Mouse (Mus musculus) heart, adult 9 months (tissue): ENCODE data around the gene Napsa.

Source experiments
- DNase-seq, 2 experiments: peaks; one replicate each; pipeline ENCODE4 v3.0.0; 2022; ENCODE audit warnings: low spot score in 2 of 2

Napsa gene

DNA sequence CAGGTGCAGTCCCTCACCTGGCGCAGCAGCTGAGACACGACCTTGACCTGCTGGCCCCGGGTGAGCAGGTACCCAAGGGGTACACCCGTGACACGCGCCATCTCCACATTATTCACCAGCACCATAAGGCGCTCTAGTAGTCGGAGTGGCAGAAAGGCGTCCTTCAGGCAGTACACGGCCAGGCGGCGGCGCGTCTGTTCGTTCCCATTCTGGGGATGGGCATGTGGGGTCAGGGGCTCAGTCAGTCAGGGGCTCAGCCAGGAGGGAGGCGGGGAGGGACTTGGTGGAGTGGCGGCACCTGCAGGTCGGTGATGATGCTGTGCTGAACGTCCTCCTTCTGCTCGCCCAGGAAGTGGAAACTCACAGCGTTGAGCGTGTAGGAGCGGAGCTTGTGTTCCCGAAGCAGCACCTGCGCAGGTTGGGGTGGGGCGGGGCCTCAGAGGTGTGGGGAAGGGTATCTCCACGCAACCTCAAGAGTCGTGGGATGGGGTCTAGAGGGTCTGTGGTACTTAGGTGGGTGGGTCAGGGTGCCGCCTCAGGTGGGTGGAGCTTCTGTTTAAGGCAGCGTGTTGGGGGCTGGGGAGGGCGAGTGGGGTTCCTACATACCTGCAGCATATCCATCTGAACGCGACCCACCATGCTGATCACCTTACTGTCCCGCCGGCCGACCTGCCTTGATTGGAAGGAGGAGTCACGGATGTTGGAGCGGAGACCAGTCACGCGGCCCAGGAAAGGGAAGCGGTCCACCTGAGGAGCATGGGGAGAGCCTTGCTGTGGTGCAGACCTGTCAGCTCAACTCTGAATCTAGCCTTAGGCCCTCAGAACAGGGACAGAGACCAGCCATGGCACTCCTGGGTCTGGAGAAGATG lies 33.2 kb upstream of the Napsa start:
- DNase-seq: no peak

DNA sequence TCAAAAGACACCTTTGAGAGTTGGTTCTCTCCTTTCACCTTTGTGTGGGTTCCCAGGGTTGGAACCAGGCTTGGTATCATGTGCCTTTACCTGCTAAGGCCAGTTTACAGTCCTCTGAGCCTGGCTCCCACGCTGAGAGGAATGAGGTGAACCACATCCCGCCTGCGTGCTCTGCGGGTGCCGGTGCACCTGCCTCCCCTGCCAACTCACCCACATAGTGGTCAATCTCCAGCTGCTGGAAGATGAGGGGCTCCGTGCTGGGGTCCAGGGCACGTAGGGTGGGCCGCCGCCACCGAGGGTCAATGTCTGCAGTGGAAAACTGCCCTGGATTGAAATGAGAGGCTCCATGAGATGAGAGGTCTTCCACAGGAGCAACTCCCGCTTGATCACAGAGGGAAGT lies 29.6 kb upstream of the Napsa start:
- DNase-seq: no peak

DNA sequence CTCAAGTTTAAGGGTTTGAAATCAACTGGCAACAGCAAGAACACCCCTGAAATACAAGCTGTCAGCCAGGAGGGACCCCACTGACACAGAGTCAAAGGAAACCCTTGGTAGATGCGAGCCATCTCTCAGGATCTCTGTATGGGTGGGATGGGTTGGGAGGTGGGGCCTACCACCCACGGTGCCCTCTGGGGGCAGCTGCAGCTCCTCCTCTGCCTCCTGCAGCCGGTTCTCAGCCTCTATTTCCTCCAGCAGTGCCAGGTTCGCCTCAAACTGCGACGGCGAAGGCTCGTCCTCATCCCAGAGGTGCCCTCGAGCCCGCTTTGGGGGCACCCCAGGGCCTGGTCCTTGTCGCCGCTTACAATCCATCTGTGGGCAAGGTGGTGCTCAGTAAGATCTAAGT lies 29.1 kb upstream of the Napsa start:
- DNase-seq: no peak

DNA sequence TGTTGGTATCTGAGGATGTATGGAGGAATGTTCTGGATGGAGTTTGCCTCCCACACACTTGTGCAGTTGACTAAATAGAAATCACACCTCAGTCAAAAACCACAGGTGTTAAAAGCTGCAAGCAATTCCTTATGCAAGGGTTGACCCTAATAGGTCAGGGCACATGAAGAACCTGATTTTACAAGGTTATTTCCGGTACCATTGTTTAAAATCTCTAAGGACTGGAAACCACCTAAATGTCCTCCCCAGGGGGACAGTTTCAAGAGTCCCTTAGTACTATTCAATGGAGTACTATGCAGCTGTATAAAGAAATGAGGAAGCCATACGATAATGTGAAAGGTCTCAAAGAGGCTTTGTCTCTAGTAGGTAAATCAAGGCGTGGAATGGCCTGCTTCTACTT lies 25.9 kb upstream of the Napsa start:
- no peak for DNase-seq

DNA sequence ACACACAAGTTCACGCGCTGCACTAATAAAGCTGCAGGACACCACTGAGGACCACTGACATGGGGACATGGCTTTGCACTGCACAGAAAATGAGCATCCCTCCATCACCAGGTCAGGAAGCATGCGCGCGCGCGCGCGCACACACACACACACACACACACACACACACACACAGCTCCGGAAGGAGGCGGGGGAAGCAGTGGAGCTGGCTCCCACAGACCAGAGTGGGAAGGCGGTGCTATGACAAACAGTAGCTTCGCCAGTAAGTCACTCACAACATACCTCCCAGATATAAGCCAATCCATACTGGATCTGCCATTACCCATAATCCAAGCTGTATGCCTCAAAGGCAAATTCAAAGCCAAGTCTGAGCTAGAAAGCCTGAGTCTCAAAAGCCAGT lies 25.1 kb upstream of the Napsa start:
- DNase-seq: no peak

DNA sequence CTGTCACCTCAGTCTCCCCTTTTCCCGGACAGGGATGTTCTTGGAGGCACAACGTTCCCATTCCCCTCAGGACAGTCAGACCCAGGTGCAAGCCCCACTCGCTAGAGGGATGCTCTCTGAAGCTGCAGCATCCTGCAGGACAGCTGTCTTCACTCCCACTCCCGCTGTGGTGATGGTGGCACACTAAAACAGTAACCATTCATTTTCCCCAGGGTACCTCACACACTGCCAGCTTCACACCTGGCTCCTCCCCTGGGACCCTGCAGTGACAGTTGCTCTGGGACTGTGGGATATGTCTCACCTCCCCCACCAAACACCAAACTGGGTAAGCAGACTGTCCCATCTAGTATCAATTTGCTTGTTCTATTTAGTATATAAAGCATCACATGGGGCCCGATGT lies 24.5 kb upstream of the Napsa start:
- no peak for DNase-seq

DNA sequence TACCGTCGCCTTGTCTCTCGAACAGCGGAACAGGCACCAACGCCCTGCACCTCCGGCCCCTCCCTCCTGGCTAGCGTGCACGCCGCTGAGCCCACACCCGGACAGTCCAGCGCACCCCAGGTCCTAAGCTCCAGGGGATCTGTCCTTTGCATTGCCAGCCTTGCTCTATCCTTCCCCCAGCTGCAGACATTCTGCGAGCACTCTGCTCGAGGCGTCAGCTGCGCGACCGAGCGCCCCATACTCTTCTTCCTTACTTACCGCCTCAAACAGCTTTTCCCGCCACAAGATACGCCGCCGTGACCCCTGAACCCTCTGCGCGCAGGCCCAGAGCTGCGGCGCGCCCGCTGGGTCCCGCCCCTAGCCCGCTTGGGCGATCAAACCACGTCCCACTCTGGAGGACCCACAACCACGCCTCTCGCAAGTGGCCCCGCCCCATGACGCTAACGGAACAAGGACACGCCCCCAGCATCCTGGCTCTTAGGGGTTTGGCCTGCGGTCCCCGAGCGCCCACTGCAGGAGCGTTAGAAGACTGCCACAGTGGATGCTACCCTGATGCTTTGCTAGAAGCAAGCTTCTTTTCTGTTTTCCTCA lies 23.6 kb upstream of the Napsa start, which contains the start of gene Pold1:
Pold1 (minus strand) TSS at position 353 of the 591 bp plus-strand sequence.
- peak; percentile 98 to 100 for DNase-seq

DNA sequence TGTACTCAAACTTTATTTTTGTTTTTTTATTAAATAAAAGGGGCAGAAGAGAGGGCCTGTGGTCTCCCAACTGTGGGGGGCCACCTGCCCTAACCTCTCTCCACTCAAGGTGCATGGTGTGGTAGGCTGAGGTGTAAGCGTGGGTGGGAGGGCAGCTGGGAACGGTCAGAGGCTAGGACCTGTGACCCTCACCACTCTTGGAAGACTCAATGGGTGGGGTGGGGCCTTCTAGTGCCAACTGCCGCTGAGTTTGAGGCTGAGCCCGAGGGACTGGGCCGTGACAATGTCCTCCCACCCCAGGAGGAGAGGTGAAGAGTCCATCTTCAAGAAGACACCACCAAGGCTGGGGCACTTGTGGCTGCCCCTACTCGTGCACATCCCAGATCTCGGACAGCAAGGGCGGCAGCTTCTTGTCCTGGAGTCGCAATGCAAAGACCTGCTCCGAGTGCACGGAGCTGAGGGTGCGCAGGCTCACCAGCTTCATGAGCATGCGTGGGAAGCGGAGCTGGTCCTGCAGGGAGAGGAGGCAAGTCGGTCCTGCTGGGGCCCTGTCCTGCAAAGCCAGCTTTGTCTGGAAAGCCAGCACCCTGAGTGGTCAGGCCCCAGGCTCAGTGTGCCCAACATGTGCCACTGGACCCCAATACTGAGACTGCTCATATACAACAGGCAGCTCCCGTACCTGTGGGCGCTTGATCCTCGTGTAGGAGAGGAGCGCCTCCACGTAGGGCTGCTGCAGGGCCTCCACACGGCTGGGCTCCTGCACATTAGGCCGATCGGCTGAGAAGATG lies 22.4 kb upstream of the Napsa start:
- DNase-seq: no peak

DNA sequence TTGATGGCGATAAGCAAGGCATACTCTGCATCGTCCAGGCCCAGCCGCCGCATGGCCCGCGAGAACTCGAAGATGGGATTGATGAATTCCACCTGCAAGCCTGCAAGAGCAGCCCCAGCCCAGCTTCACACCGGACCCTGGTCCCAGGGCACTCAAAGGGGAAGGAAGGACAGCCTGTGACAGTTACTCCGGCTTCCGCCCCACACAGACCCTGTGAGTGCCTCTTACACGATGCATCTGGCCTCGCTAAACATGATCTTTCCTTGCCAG lies 21.8 kb upstream of the Napsa start:
- no peak for DNase-seq

DNA sequence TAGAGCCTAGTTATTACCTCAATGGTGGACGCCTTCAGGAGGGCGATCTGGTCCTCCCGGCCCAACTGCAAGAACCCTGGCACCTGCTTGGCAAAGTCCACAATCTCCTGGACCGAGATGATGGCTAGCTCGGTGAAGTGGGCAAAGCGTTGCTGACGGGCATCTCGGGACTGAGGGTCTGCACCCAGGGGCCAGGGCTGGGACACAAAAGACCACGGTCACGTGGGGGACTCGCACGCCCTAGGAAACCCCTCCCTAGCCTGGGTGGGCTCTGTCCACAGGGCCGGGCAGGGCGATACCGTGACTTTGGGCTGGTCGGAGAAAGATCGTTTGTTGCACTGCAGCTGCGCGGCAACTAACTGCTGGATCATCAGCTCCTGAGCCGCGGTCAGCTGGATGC lies 20.9 kb upstream of the Napsa start:
- no peak for DNase-seq

DNA sequence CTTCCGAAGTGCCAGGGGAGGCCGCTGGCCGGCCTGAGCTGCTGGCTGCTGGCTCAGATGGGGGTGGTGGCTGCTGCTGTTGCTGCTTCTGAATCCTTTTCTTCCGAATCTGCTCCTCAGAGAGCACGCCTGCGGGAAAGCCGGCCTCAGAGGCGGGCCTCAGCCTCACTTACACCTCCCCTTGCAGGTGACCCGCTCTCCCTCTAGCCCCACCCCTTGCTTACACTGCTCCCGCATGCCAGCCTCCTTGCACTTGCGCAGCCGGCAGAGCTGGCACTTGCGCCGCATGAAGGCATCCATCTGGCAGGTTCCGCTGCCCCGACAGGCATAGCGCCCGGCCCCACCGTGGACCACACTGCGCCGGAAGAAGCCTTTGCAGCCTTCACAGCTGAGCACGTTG lies 20.4 kb upstream of the Napsa start:
- DNase-seq: no peak

DNA sequence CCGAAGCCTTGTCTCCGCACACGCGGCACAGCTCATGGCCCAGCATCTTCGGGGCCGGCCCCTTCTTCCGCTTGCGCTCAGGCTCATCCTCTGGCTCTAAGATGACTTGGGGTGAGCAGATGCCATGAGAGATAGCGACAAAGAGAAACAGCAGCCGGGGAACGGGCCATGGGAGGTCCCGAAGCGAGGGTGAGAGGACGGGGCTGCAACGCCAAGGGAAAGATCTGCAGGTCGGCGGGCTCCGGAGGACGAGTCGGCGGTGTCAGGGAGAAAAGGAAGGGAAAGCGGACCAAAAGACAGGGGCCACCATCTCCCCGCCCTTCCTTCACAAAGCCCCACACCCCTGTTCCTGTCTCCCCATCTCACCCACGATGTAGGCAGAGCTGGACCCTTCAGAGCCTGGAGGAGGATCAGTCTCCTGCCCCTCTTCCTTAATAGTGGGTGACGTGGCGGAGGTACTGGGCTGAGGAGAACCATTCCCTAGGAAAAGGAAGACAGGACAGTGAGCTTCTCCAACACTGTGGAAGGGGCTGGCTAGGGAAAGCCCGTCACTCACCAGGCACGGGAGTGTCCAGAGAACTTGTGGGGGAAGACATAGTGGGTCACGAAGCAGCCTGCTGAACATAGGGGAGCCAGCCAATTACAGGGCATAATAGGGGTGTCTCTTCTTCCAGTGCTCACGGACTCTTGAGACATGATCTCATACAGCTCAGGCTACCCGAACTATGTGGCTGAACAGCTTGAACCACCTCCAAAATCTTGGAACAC lies 19.9 kb upstream of the Napsa start:
- no peak for DNase-seq

DNA sequence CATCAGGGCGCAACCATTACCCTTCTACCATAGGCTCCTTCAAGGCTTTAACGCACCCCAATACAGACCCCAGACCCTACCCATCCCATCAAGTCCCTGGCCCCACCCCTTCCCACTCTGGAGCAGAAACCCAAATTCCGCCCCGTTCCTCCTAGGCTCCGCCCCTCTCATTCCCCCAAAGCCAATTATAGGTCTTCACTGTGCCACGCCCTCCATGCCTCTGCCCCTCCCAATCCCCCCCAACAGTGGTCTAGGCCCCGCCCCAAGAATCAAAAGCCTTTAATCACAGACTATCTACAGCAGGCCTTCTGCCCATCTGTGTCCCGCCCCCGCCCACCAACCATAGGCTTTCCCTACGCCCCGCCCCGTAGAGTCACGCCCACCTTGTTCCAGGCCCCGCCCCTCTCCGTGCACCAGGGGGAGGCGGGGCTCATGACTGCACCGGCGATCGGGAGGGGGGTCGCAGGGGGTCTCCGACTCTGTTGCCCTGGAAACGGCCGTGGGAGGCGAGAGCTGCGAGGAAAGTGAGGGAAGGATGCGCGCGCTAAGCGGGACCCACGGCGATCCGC lies 18.9 kb upstream of the Napsa start:
- peak in 1 of 2 experiments; percentile 50 for DNase-seq

DNA sequence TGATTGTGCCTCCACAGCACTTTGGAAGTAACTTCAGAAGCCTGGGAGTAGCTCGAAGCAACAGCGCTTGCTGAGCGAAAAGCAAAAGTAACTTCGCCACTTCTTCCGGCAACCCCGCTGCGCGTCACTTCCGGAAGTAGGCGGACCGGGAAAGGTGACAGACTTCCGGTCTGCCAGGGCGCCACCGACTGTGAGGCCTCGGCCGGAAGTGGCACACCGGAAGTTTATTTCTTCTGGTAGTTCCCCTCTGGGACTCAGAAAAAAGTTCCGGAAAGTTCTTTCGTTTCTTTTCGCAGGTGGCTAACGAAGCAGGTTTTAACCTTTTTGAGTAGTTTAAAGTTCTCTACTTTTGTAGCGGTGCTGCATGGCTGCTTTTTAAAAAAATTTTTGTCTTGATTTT lies 18.4 kb upstream of the Napsa start, which contains the start of gene Nr1h2:
Nr1h2 (minus strand) TSS at position 126 of the 400 bp plus-strand sequence.
- DNase-seq: peak; percentile 94 to 96

DNA sequence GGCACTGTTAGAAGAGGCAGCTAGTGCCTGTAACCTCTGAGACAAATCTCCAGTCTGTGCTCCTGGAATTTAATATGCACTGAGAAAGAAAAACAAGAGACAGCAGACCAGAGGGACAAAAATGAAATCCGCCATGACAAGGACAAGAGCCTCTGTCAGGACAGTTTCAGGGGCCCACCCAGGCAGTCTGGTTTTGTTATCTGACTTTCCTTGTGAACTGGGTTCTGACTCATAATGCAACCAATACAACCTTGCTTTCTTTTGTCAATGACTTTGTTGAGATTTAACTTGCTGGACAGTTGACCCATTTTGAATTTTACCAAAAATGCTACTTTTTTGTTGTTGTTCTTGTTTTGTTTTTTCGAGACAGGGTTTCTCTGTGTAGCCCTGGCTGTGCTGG lies 14.6 kb upstream of the Napsa start:
- no peak for DNase-seq

DNA sequence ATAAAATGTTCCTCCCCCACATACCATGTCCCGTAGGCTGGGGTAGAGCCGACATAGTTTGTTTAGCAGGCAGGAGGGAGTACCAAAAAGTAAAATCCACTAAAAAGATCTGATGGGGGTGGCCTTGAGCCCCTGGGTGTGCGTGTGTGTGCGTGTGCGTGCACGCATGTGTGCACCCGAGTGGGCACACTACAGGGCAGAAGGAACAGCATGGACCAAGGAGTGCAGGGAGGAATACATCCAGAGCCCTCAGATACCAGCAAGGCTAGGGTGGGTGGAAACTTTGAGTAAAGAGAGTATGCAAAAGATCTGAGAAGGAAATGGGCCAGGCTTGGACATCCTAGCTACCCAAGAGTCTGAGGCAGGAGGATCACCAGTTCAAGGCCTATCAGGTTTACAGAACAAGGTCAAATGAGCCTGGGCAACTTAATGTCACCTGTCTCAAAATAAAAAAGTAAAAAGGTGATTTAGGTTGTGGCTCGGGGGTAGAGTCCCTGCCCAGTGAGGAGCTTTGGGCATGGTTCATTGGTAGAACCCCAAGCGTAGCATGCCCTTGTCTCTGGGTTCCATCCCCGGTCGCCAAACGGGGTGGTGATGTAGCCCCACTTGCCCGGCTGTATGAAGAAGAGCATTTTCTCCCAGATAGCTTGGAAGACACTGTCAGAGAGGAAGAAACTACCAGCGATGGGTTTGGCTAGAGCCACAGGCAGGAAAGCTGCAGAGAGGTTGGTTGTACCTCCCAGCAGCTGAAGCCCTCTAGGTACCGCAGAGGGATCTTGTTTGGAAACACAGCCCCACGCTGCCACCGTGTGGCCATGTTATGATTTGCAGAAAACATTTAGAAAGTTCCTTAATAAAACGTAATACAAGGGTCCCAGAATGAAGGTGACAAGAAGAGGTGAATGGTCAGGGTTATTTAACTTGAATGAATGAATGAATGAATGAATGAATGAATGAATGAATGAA lies 11.5 kb upstream of the Napsa start:
- DNase-seq: peak in 1 of 2 experiments; percentile 69

DNA sequence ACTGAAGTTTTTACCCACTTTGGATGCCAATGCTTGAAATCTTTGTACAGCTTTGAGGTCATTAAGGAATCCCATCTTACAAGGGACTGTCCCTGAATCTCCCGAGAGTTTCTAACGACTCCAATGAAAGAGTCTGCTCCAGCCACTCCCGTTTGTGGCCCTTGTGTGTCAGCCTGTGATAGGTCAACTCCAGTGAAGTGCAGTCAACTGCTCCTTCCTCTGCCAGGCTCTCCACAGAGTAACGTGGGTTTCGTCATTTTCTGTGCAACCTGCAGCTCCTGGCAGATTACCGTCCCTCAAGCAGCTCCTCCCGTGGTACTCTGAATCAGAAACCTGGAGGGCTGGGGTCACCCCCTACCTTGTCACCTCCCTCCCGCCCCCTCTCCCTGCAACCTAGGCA lies 8.9 kb upstream of the Napsa start:
- DNase-seq: no peak

DNA sequence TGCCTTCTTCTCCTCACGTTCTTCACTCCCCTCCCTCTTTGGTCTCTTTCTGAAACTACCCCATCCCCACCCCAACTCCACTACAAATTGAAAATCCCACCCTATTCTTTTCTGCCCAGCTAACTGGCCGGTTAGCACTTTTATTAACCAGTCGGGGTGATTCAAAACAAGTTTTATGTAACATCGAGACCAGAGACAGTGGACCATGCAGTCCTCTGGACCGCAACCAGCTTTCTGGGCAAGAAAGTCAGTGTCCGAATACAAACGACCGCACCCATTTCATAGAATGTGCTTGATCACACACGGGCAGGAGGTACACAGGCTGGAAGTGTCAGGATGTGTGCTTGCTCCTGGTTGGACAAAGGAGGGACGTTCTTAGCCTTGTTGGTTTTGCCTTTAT lies 7.7 kb upstream of the Napsa start:
- no peak for DNase-seq

DNA sequence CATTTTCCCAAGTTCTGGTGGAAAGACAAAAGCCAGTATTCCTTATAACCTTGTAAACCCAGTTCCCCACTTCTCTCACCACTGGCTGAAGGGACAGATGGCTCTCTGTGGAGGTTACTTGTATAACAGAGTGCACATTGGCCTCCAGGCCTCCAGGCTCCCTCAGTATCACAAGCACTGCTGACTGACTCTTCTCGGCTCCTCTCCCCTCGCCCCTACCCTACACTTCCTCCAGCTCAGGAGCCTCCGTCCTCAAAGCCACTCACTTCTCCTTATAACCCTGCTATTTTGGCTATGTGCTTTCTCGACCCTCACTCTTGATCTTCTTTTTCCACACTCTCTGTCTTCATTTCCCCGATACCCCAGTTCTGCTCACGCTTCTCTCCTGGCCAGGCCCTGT lies 6.8 kb upstream of the Napsa start:
- no peak for DNase-seq

DNA sequence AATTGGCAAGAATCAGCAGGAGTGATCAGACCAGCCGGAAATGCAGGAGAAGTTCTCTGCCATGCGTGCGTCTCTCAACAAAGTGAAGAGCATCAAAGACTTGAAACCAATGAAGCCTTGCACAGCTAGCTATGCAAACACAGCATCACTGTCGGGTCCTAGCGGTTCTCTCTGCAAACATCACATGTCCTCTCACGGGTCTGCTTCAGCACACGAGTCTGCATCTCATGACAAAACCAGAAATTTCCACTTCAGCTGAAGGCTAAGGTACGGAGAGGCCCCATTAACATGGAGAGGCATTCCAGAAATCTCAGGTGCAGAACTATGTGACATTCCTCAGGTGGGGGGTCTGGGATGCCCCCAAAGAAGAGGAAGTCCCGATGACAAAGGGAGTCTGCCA lies 3.4 kb upstream of the Napsa start:
- no peak for DNase-seq

DNA sequence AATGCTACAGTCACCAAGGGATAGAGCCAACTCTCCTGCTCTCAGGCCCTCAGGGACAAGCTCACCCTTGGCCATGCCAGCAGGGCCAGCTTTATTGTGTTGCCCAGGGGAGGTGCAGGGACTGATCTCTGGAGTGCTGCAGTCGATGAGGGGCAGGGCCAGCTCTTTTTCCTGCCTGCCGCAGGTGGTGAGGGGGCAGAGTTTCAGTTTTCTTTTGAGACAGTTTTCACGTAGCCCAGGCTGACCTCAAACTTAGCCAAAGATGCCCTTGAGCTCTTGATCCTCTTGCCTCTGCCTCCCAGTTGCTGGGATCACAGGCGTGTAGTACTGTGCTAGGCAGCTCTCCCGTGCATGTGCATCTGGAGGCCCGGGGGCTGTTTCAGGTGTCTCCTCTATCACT lies 1.2 kb upstream of the Napsa start:
- no peak for DNase-seq
